Mouse (Mus musculus) liver, adult 2 months (tissue): Measurements from ENCODE around the gene Gpr15. TPM values are rescaled to one million over a fixed set of nuclear protein-coding genes. Genes with fewer than 3 reads are reported as not detected.

Experiments used
- DNase-seq: peaks from one replicate; pipeline ENCODE4 v3.0.0-alpha.2; 2011; ENCODE audit warnings: low read depth, low spot score; ENCODE audit errors: extremely low read depth
- H3K27ac ChIP-seq: fragments of 200-500 bp; replicated peaks from 2 replicates; pipeline ENCODE4 v1.5.1; 2012; ENCODE audit warnings: low read depth, mild to moderate bottlenecking, control low read depth, inconsistent platforms, low read length; ENCODE audit not compliant: insufficient read depth
- H3K27me3 ChIP-seq: fragments of 200-500 bp; 2 replicates; pipeline ENCODE4 v1.6.1; 2012; ENCODE audit warnings: mild to moderate bottlenecking, moderate library complexity, low read length, inconsistent platforms; ENCODE audit not compliant: control insufficient read depth, insufficient read depth
- H3K36me3 ChIP-seq: fragments of 200-500 bp; 2 replicates; pipeline ENCODE4 v1.6.1; 2012; ENCODE audit warnings: low read length, inconsistent platforms; ENCODE audit not compliant: control insufficient read depth, insufficient read depth
- H3K4me1 ChIP-seq: fragments of 200-500 bp; 2 replicates; pipeline ENCODE4 v1.6.1; 2011; ENCODE audit warnings: low read length; ENCODE audit not compliant: control insufficient read depth, insufficient read depth
- H3K4me3 ChIP-seq: fragments of 200-500 bp; 2 replicates; pipeline ENCODE4 v1.5.1; 2011; ENCODE audit warnings: low read depth, mild to moderate bottlenecking, control low read depth, low read length, moderate library complexity; ENCODE audit not compliant: insufficient read depth
- H3K79me2 ChIP-seq: fragments of 200-500 bp; 2 replicates; pipeline ENCODE4 v1.6.1; 2012; ENCODE audit warnings: inconsistent platforms, mild to moderate bottlenecking, low read length, moderate library complexity; ENCODE audit not compliant: control insufficient read depth, insufficient read depth
- H3K9ac ChIP-seq: fragments of 200-500 bp; 2 replicates; pipeline ENCODE4 v1.6.1; 2012; ENCODE audit warnings: low read depth, mild to moderate bottlenecking, control low read depth, inconsistent platforms, low read length
- CTCF ChIP-seq: fragments of 200-500 bp; IDR thresholded peaks from 2 replicates; pipeline ENCODE4 v1.5.1; 2011; ENCODE audit warnings: low read depth, low read length, control low read depth
- POLR2A ChIP-seq: fragments of 200-500 bp; IDR thresholded peaks from 2 replicates; pipeline ENCODE4 v1.6.1; 2011; ENCODE audit warnings: low read length, control low read depth; ENCODE audit not compliant: insufficient read depth; ENCODE audit errors: extremely low read depth
- WGBS: fragments of 180-500 bp; shearing (Covaris S2); methylation state at CpG from one replicate; pipeline ENCODE4 v1.1.7; 2018; 5-methylcytosine and 5-hydroxymethylcytosine counted together
- polyA plus RNA-seq: library from polyadenylated mRNA; depleted of rRNA; stranded (reverse); fragments of >200 nt; gene quantifications from 2 replicates; pipeline ENCODE4 v1.2.3, GENCODE M21; 2012
- total RNA-seq: library from RNA; depleted of rRNA; stranded (reverse); fragments of >200 nt; gene quantifications from 2 replicates; pipeline ENCODE4 v1.2.3, GENCODE M21; 2014

Gpr15 gene
- total and polyA plus RNA-seq, 2 experiments = 0.10 TPM; not detected in 1

DNA sequence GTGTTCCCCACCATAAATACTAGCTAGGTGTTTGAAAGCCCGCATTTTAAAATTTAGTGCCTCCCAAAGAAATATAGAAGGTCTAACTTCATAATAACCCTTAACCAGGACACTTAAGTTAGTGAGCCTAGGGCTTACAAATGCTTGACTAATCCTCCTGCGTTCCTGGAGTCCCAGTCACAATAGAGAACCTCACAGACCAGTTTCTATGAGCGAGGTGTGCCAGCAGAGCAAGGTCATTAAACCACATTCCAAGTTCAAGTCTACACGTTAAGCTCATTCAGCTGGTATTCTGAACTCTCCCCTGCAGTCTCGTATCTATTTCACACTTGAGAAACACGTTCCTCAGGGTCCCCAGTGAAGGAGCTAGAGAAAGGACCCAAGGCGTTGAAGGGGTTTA, 36.0 kb downstream of the Gpr15 start:
- WGBS = 65% methylated on average over 7 of the region's 7 CpGs

DNA sequence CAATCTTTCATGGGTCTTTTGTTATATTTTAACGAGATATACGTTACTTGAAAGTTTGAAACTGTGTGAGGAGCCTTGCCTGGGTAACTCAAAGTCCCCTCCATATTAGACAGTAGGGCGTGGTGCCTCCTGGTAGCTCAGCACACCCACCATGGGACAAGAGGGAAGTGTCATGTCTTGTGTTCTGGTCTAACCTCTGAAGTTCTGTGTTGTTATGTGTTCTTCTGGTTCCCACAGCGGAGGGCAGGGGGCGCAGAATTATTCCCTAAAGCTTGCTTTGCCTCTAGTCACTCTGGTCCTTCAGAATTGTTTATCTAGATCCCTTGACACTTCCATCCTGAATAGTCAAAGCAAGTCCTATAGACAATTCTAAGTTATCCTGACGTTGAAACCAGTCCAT, 36.8 kb downstream of the Gpr15 start:
- H3K36me3 ChIP-seq = peaks cover 28% of the 10 kb centered on the region
- no peak overlapping the region for H3K27ac ChIP-seq
- WGBS = 89% methylated on average over 6 of the region's 6 CpGs
- no peak for DNase-seq
- H3K4me1 ChIP-seq = no peaks in the 10 kb centered on the region; the same call in 1 of the 2 replicates
- no peaks in the 10 kb centered on the region for H3K79me2 ChIP-seq
- H3K27me3 ChIP-seq = no peaks in the 10 kb centered on the region
- no peak overlapping the region for H3K4me3 ChIP-seq
- TF ChIP-seq POLR2A = no peak
- H3K9ac ChIP-seq = no peak overlapping the region

More for the DNA sequence above, 36.0 kb downstream of the Gpr15 start:
- Histone ChIP-seq H3K79me2 (no peaks in the 10 kb centered on the region), H3K36me3 (peaks cover 20% of the 10 kb centered on the region), H3K9ac (no peak overlapping the region), H3K27me3 (no peaks in the 10 kb centered on the region), H3K27ac (no peak overlapping the region), H3K4me1 (no peaks in the 10 kb centered on the region), H3K4me3 (no peak overlapping the region)
- no peak for DNase-seq
- no peak for TF ChIP-seq CTCF
- TF ChIP-seq POLR2A = no peak

DNA sequence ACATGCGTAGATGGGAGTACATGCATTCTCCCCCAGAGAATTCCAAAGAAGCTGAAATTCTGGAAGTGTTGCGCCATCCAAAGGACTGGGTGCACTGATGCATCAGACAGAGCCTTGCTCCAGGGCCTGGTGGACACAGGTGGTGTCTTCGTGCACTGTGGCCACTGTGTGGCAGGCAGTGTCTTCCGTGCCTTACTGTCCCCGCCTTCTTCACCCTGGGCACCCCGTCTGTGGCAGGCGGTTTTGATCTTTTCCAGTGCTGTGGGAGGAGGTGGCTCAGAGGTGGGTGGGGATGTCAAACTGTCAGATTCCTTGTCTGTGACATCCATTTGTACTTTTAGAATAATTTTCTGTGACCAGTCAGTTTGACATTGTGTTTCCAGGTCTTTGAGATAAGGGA, 40.2 kb downstream of the Gpr15 start:
- 60% methylated on average over 7 of the region's 7 CpGs for WGBS

DNA sequence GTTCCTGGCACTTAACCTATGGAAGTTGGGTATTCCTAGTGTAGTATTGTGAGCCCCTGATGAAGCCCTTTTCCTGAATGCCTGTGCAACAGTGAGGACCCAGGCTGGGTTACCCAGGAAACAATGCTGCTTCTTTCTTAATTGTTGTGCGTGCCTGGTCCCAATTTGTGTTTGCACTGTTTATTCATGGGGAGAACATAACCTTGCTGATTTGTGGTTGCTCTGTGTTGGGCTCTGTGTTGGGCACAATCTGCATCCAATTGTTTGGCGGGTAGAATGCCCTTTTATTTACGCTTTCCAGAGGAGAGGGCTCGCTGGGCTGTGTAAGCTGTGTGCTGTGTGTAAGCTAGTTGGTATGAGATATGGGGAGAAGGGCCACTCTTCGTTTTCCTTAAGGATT, 41.4 kb downstream of the Gpr15 start:
- peaks cover 63% of the 10 kb centered on the region for H3K36me3 ChIP-seq
- WGBS = 81% methylated on average over 5 of the region's 5 CpGs
- DNase-seq = no peak
- no peak overlapping the region for H3K4me3 ChIP-seq
- H3K27ac ChIP-seq = no peak overlapping the region
- H3K9ac ChIP-seq = no peak overlapping the region
- no peaks in the 10 kb centered on the region; the same call in 1 of the 2 replicates for H3K79me2 ChIP-seq
- H3K27me3 ChIP-seq = no peaks in the 10 kb centered on the region
- TF ChIP-seq POLR2A (no peak), CTCF (no peak)
- no peaks in the 10 kb centered on the region; the same call in 1 of the 2 replicates for H3K4me1 ChIP-seq

More for the DNA sequence above, 40.2 kb downstream of the Gpr15 start:
- H3K27ac ChIP-seq = no peak overlapping the region
- H3K27me3 ChIP-seq = no peaks in the 10 kb centered on the region
- no peak overlapping the region for H3K9ac ChIP-seq
- peaks cover 56% of the 10 kb centered on the region for H3K36me3 ChIP-seq
- TF ChIP-seq POLR2A = no peak
- TF ChIP-seq CTCF = 0 out of 2 replicates have a peak, but pooled peaks have one; percentile 28
- DNase-seq = no peak
- no peaks in the 10 kb centered on the region; the same call in 1 of the 2 replicates for H3K4me1 ChIP-seq
- H3K79me2 ChIP-seq = no peaks in the 10 kb centered on the region; the same call in 1 of the 2 replicates
- H3K4me3 ChIP-seq = no peak overlapping the region

DNA sequence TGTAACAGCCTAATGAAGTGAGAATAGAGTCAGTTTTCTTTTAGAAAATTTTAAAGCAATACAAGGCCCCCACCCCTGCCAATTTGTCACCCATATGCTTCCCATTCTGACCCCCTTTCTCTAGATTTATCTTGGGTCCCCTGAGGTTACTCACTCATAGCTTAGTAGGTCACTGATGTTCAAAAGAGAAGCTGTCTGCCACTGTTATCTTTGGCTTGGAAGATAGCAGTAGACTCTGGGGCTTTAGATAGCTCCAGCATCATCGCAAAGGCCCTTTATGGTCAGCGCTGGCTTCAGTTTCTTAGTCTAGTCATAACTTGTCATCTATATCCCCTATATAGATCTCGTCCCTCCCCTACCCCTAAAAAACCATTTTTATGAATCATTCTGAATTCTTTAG, 42.2 kb downstream of the Gpr15 start:
- peaks cover 5% of the 10 kb centered on the region for H3K4me1 ChIP-seq
- H3K9ac ChIP-seq = no peak overlapping the region
- no peak for DNase-seq
- no peaks in the 10 kb centered on the region for H3K27me3 ChIP-seq
- H3K4me3 ChIP-seq = no peak overlapping the region
- TF ChIP-seq CTCF = no peak
- no peak for TF ChIP-seq POLR2A
- 86% methylated on average over 3 of the region's 3 CpGs for WGBS
- peaks cover 63% of the 10 kb centered on the region for H3K36me3 ChIP-seq
- H3K79me2 ChIP-seq = peaks cover 2% of the 10 kb centered on the region; the same call in 1 of the 2 replicates
- no peak overlapping the region for H3K27ac ChIP-seq

DNA sequence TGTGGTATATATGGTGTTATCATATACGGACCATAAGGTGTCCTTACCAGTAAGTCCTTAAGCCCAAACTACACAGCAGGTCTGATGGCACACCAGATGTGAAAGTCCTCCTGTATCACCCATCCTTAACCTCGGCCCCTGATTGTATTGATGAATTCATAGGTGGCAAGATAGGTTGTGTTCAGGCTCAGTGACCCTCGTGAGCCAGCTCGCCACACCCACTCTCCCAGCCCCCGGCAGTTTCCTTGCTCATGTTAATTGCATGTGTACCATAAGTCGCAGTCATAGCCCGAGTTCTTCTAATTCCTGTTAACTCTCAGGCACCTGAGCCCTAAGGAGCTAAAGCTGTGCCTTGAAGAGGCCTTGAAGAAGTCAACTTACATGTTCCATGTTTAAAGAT, 42.7 kb downstream of the Gpr15 start:
- TF ChIP-seq POLR2A (no peak), CTCF (no peak)
- H3K27me3 ChIP-seq = no peaks in the 10 kb centered on the region
- no peak overlapping the region for H3K27ac ChIP-seq
- no peak overlapping the region for H3K4me3 ChIP-seq
- H3K4me1 ChIP-seq = peaks cover 5% of the 10 kb centered on the region
- peaks cover 58% of the 10 kb centered on the region for H3K36me3 ChIP-seq
- no peak overlapping the region for H3K9ac ChIP-seq
- 73% methylated on average over 7 of the region's 7 CpGs for WGBS
- no peak for DNase-seq
- H3K79me2 ChIP-seq = peaks cover 2% of the 10 kb centered on the region; the same call in 1 of the 2 replicates
